In genomic region chr4:32381666-32382381, GRCm38 (mm10) we compare ENCODE assay signal across 11 mouse cellular contexts.
A peak's percentile ranks its signal among the peaks of the same experiment; 100 is the strongest.
DNase-seq lines count a peak whose midpoint lies in the region; ATAC-seq and TF ChIP-seq lines count a peak whose summit lies in the region.
"Had no signal": no experiment of that assay in that cellular context is flagged by ENCODE, and none has a peak within 500 bp of the region (broad histone marks: within the 10 kb centered on the region; RNA-seq: fewer than 3 reads in every experiment).

No protein-coding gene starts in this region.

- no peak overlapping the region for H3K4me3 ChIP-seq in kidney, postnatal 0 days (replicated peaks; ENCODE audit: low read depth, low read length)
- no peak overlapping the region for H3K4me3 ChIP-seq in hindbrain, embryonic 13.5 days
- no peak overlapping the region for H3K4me3 ChIP-seq in lung, adult 2 months (replicated peaks; ENCODE audit: extremely low read depth, low read depth, low read length)
- no peak overlapping the region for H3K4me3 ChIP-seq in midbrain, embryonic 16.5 days (ENCODE audit: low read depth, low read length)
- no peak overlapping the region for H3K4me3 ChIP-seq in embryonic facial prominence, embryonic 10.5 days
- H3K4me3 ChIP-seq: embryonic facial prominence, embryonic 13.5 days; gastrocnemius, adult 2 months had no signal

- H3K4me1 ChIP-seq in kidney, postnatal 0 days (replicated peaks; ENCODE audit: insufficient read depth, low read length) = 0 out of 2 replicates have a peak, but pooled peaks cover 6% of the 10 kb centered on the region
- peaks cover 34% of the 10 kb centered on the region for H3K4me1 ChIP-seq in hindbrain, embryonic 13.5 days (replicated peaks)
- peaks cover 19% of the 10 kb centered on the region for H3K4me1 ChIP-seq in lung, adult 2 months (ENCODE audit: control insufficient read depth, insufficient read depth, low read length)
- peaks cover 12% of the 10 kb centered on the region for H3K4me1 ChIP-seq in midbrain, embryonic 16.5 days (ENCODE audit: control insufficient read depth, insufficient read depth, low read length)
- H3K4me1 ChIP-seq in embryonic facial prominence, embryonic 10.5 days = peaks cover 20% of the 10 kb centered on the region

- H3K27ac ChIP-seq in kidney, postnatal 0 days = no peak overlapping the region
- H3K27ac ChIP-seq in hindbrain, embryonic 13.5 days = peak overlapping the region; percentile 55
- H3K27ac ChIP-seq in midbrain, embryonic 16.5 days (ENCODE audit: low read length) = peak overlapping the region; percentile 8; the same call in 1 of the 2 replicates
- no peak overlapping the region for H3K27ac ChIP-seq in embryonic facial prominence, embryonic 10.5 days (replicated peaks)
- H3K27ac ChIP-seq: embryonic facial prominence, embryonic 13.5 days; gastrocnemius, adult 2 months had no signal

- no peak overlapping the region for H3K9ac ChIP-seq in kidney, postnatal 0 days (ENCODE audit: low read depth, low read length)
- H3K9ac ChIP-seq in hindbrain, embryonic 13.5 days = no peak overlapping the region
- H3K9ac ChIP-seq in midbrain, embryonic 16.5 days (ENCODE audit: low read depth, low read length) = no peak overlapping the region
- H3K9ac ChIP-seq: embryonic facial prominence, embryonic 13.5 days had no signal

- 61% methylated on average over 16 of the region's 16 CpGs for WGBS in kidney, postnatal 0 days
- WGBS in hindbrain, embryonic 13.5 days = 74% methylated on average over 16 of the region's 16 CpGs
- 51% methylated on average over 16 of the region's 16 CpGs for WGBS in lung, adult 2 months
- WGBS in midbrain, embryonic 16.5 days = 77% methylated on average over 16 of the region's 16 CpGs
- 85% methylated on average over 16 of the region's 16 CpGs for WGBS in embryonic facial prominence, embryonic 10.5 days

- peak; percentile 57 for DNase-seq in kidney, postnatal 0 days (ENCODE audit: low spot score)
- DNase-seq in kidney, postnatal 14 days = no peak
- DNase-seq in lung, adult 2 months = no peak
- DNase-seq in embryonic facial prominence, embryonic 10.5 days (ENCODE audit: low spot score) = no peak
- no peak for DNase-seq in cerebellum, adult 9-11 months
- DNase-seq: gastrocnemius, adult 2 months; kidney, postnatal 10 days had no signal

- TF ChIP-seq POLR2A in lung, adult 2 months (IDR thresholded peaks at IDR 0.05; ENCODE audit: borderline replicate concordance, extremely low read depth, low read depth, low read length) = 0 out of 2 replicates have a peak, but pooled peaks have one; percentile 10

- no peaks in the 10 kb centered on the region for H3K27me3 ChIP-seq in kidney, postnatal 0 days (ENCODE audit: insufficient read depth, low read length)
- H3K27me3 ChIP-seq in hindbrain, embryonic 13.5 days = no peaks in the 10 kb centered on the region
- H3K27me3 ChIP-seq in midbrain, embryonic 16.5 days (ENCODE audit: control insufficient read depth, insufficient read depth, low read depth, low read length) = no peaks in the 10 kb centered on the region
- no peaks in the 10 kb centered on the region for H3K27me3 ChIP-seq in embryonic facial prominence, embryonic 10.5 days (replicated peaks; ENCODE audit: low read depth, poor library complexity, severe bottlenecking)
- H3K27me3 ChIP-seq: embryonic facial prominence, embryonic 13.5 days had no signal

- ATAC-seq in kidney, postnatal 0 days (replicated peaks; ENCODE audit: low FRiP score, low read depth) = no peak
- ATAC-seq in hindbrain, embryonic 13.5 days (ENCODE audit: low FRiP score) = peak; percentile 25; the same call in 1 of the 2 replicates
- ATAC-seq in midbrain, embryonic 16.5 days = no peak

- H3K4me2 ChIP-seq in kidney, postnatal 0 days (ENCODE audit: low read length) = no peak overlapping the region
- no peak overlapping the region for H3K4me2 ChIP-seq in hindbrain, embryonic 13.5 days
- no peak overlapping the region for H3K4me2 ChIP-seq in midbrain, embryonic 16.5 days (ENCODE audit: low read length)
- H3K4me2 ChIP-seq: embryonic facial prominence, embryonic 13.5 days; liver, embryonic 11.5 days had no signal

- TF ChIP-seq CTCF in kidney, postnatal 0 days (IDR thresholded peaks at IDR 0.05; ENCODE audit: low read depth) = no peak
- no peak for TF ChIP-seq CTCF in lung, adult 2 months (IDR thresholded peaks at IDR 0.05; ENCODE audit: insufficient read depth, low read length)

- no peaks in the 10 kb centered on the region for H3K9me3 ChIP-seq in kidney, postnatal 0 days (replicated peaks; ENCODE audit: low read length)
- no peaks in the 10 kb centered on the region for H3K9me3 ChIP-seq in hindbrain, embryonic 13.5 days
- H3K9me3 ChIP-seq in midbrain, embryonic 16.5 days (replicated peaks; ENCODE audit: control insufficient read depth, low read length, poor library complexity, severe bottlenecking) = no peaks in the 10 kb centered on the region
- no peaks in the 10 kb centered on the region for H3K9me3 ChIP-seq in embryonic facial prominence, embryonic 10.5 days
- H3K9me3 ChIP-seq: embryonic facial prominence, embryonic 13.5 days had no signal

- H3K36me3 ChIP-seq in kidney, postnatal 0 days (ENCODE audit: insufficient read depth, low read length) = no peaks in the 10 kb centered on the region
- H3K36me3 ChIP-seq in hindbrain, embryonic 13.5 days = no peaks in the 10 kb centered on the region
- no peaks in the 10 kb centered on the region for H3K36me3 ChIP-seq in midbrain, embryonic 16.5 days (ENCODE audit: control insufficient read depth, insufficient read depth, low read length)
- H3K36me3 ChIP-seq in embryonic facial prominence, embryonic 10.5 days (replicated peaks) = no peaks in the 10 kb centered on the region
- H3K36me3 ChIP-seq: embryonic facial prominence, embryonic 13.5 days had no signal

Comparison
In these comparisons a context has a peak if more than half of its experiments do, and no peak if none do; other contexts are left out.
1. H3K27ac ChIP-seq: peak in hindbrain, embryonic 13.5 days (single experiment) and midbrain, embryonic 16.5 days (single experiment); none in kidney, postnatal 0 days (single experiment) and embryonic facial prominence, embryonic 10.5 days (single experiment).